Mouse (Mus musculus) layer of hippocampus, adult 9-11 months (tissue): Measurements from ENCODE around the gene Zfp661.
"Not testable (repeated sequence)": the region's sequence is repeated elsewhere in the genome, so short reads cannot be mapped to it uniquely, and the experiment has no call there.

Source experiments
- DNase-seq: peaks from one replicate; pipeline ENCODE4 v3.0.0; 2022

Gene Zfp661

GRCm38 (mm10) chr2:127586694-127587513 is at the start of gene Zfp661, which contains the start of gene Mrps5:
Zfp661 (minus strand) TSS chr2:127587094.
Mrps5 (plus strand) TSS chr2:127587222.
- peak; percentile 78 for DNase-seq

- DNase-seq: no peak
Observed at GRCm38 (mm10) chr2:127635581-127635980, 48.7 kb upstream of the Zfp661 start.

- DNase-seq: no peak
Observed at GRCm38 (mm10) chr2:127632601-127633000, 45.7 kb upstream of the Zfp661 start.

- DNase-seq: peak; percentile 76
Observed at GRCm38 (mm10) chr2:127627990-127628570, 41.2 kb upstream of the Zfp661 start.

GRCm38 (mm10) chr2:127627354-127627753 is 40.5 kb upstream of the Zfp661 start:
- peak; percentile 90 for DNase-seq

GRCm38 (mm10) chr2:127625659-127626058 is 38.8 kb upstream of the Zfp661 start:
- no peak for DNase-seq

- DNase-seq: no peak
Observed at GRCm38 (mm10) chr2:127624786-127625185, 37.9 kb upstream of the Zfp661 start.

- DNase-seq: no peak
Observed at GRCm38 (mm10) chr2:127622065-127622464, 35.2 kb upstream of the Zfp661 start.

- no peak for DNase-seq
Observed at GRCm38 (mm10) chr2:127619311-127619710, 32.4 kb upstream of the Zfp661 start.

- peak; percentile 78 for DNase-seq
Observed at GRCm38 (mm10) chr2:127612288-127612687, 25.4 kb upstream of the Zfp661 start.

- DNase-seq: no peak
Observed at GRCm38 (mm10) chr2:127611386-127611785, 24.5 kb upstream of the Zfp661 start.

- DNase-seq: no peak
Observed at GRCm38 (mm10) chr2:127608986-127609385, 22.1 kb upstream of the Zfp661 start.

GRCm38 (mm10) chr2:127608234-127608633 is 21.3 kb upstream of the Zfp661 start:
- no peak for DNase-seq

GRCm38 (mm10) chr2:127605203-127605602 is 18.3 kb upstream of the Zfp661 start:
- no peak for DNase-seq

- not testable (repeated sequence) for DNase-seq
Observed at GRCm38 (mm10) chr2:127603383-127603782, 16.5 kb upstream of the Zfp661 start.

- no peak for DNase-seq
Observed at GRCm38 (mm10) chr2:127590840-127591239, 3.9 kb upstream of the Zfp661 start.

GRCm38 (mm10) chr2:127590204-127590603 is 3.3 kb upstream of the Zfp661 start:
- DNase-seq: no peak

- DNase-seq: no peak
Observed at GRCm38 (mm10) chr2:127588897-127589296, 2.0 kb upstream of the Zfp661 start.

- DNase-seq: no peak
Observed at GRCm38 (mm10) chr2:127587514-127587844, 585 bp upstream of the Zfp661 start.

- DNase-seq: peak; percentile 95
Observed at GRCm38 (mm10) chr2:127584436-127584858, 2.4 kb downstream of the Zfp661 start.

GRCm38 (mm10) chr2:127573322-127573721 is 13.6 kb downstream of the Zfp661 start:
- no peak for DNase-seq

GRCm38 (mm10) chr2:127559070-127559966 is 27.6 kb downstream of the Zfp661 start:
- DNase-seq: peak; percentile 95

GRCm38 (mm10) chr2:127551078-127551477 is 35.8 kb downstream of the Zfp661 start:
- DNase-seq: no peak
